Mouse (Mus musculus) megakaryocyte, embryonic 14.5 days (primary cell): Measurements from ENCODE around the gene Ptpn14.

Experiments
- FLI1 ChIP-seq: IDR thresholded peaks from 2 replicates; pipeline ENCODE4 v1.6.1; 2012; ENCODE audit warnings: low read length, inconsistent platforms, mixed read lengths
- GATA1 ChIP-seq: IDR thresholded peaks from 3 replicates; pipeline ENCODE4 v1.6.1; 2012; ENCODE audit warnings: mixed read lengths, low read length, inconsistent platforms, borderline replicate concordance

DNA sequence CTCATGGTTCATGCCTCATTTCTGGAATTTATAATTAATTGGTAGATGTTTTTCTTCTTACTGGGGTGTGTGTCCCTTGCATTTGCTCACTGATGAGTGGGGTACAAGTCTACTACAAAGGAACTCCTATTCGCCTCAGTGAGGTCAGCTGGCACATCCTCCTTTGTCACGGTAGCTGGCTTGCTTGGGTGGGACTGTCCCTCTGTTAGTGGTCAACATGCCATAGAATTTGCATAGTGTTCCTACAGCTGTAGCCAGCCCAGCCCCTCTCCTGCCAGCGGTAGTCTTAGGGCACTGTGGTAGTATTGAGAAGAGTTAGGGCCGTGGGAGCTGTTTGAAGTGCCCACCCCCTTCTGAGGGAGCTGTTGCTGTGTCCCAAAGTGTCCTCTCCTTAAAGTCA, 73.2 kb downstream of the Ptpn14 start:
- TF ChIP-seq GATA1 (no peak), FLI1 (no peak)
